Mouse (Mus musculus): Measurements from ENCODE around the gene Taf1a. TPM values are rescaled to one million over a fixed set of nuclear protein-coding genes. Genes with fewer than 3 reads are reported as not detected.
"Not testable (repeated sequence)": the region's sequence is repeated elsewhere in the genome, so short reads cannot be mapped to it uniquely, and the experiment has no call there.

Gene Taf1a
- 18.0 and 20.4 TPM in 2 replicates for polyA plus RNA-seq (2016; fragmentation: Nextera tagmentation; extraction: Ambion mirVana)

DNA sequence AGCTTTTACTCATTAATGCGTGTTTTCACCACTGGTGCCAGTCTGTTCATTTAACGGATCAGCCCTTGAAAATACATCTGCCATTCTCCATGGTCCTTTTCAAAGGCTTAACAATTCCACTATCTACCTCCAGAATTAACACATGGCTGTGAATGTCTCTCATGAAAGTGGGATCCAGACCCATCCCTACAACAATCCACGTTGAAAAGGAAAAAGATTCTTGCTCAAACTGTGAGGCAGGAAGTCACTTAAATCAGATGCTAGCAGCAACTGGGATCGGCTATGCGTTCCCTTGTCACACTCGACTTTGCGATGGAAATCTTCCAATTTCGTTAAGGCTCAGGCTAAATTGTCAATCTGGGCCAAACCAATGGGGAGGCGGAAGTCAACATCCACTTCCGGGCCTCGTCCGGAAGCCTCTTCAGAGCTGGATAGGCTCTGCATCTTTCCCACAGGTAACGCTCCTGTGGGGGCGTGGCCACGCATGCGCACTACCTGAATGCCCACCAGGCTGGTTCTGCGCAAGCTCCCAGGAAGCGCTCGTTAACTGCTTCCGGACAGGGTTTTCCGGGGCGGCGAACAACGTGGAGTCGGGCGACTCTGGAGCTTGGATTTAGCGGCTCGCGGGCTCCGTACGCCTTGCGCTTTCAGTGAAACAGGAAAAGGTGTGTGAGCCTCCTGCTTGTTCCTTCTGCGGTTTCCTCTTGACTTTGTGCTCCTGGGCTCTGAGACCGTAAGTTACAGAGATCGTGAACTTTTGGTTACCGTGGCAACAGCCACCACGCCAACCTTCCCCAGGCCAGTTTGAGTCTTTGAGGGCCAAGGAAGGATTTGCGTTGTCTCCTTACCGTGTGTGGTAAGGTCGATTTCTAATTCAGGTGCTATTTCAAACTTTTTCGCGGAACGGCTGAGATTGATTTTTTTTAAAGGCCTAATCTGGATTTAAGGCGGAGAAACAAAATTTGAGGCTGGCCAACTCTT lies at the start of gene Taf1a:
Taf1a (plus strand) TSS at position 556 of the 981 bp plus-strand sequence.
- H3K36me3 ChIP-seq (replicated peaks), result peaks cover 16% of the 10 kb centered on the region
- peak; percentile 99 for ATAC-seq (ENCODE audit: low FRiP score)
- H3K4me3 ChIP-seq (replicated peaks), result peak within 1 kb of the TSS; percentile 69
- 5% methylated on average over 44 of the region's 44 CpGs for WGBS
- no peaks in the 10 kb centered on the region for H3K9me3 ChIP-seq
- peaks cover 8% of the 10 kb centered on the region for H3K4me1 ChIP-seq
- H3K4me2 ChIP-seq, result peak within 1 kb of the TSS; percentile 85
- peak within 1 kb of the TSS; percentile 57 for H3K9ac ChIP-seq
- 0 out of 2 replicates have a peak within 1 kb of the TSS, but pooled peaks have one; percentile 2 for H3K27ac ChIP-seq
- H3K27me3 ChIP-seq, result peaks cover 15% of the 10 kb centered on the region

DNA sequence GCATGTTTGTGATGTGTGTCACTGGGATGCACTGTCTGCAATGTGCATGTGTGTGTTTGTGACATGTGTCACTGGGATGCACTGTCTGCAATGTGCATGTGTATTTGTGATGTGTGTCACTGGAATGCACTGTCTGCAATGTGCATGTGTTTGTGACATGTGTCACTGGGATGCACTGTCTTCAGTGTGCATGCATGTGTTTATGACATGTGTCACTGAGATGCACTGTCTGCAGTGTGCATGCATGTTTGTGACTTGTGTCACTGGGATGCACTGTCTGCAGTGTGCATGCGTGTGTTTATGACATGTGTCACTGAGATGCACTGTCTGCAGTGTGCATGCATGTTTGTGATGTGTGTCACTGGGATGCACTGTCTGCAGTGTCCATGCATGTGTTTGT lies 45.9 kb upstream of the Taf1a start:
- not testable (repeated sequence) for H3K27ac ChIP-seq; ATAC-seq (ENCODE audit: low FRiP score); H3K27me3 ChIP-seq; H3K9ac ChIP-seq; H3K4me3 ChIP-seq (replicated peaks); H3K9me3 ChIP-seq; H3K4me2 ChIP-seq
- H3K36me3 ChIP-seq (replicated peaks), result peaks cover 30% of the 10 kb centered on the region
- peaks cover 16% of the 10 kb centered on the region for H3K4me1 ChIP-seq
- WGBS, result 94% methylated on average over 1 of the region's 1 CpGs

- Histone ChIP-seq H3K4me2 (peak overlapping the region; percentile 87), H3K27ac (peak overlapping the region; percentile 80), H3K27me3 (no peaks in the 10 kb centered on the region), H3K4me1 (peaks cover 16% of the 10 kb centered on the region), H3K9ac (peak overlapping the region; percentile 91), H3K4me3 (replicated peaks) (peak overlapping the region; percentile 95), H3K9me3 (no peaks in the 10 kb centered on the region), H3K36me3 (replicated peaks) (peaks cover 33% of the 10 kb centered on the region)
- 2% methylated on average over 72 of the region's 72 CpGs for WGBS
- peak; percentile 98 for ATAC-seq (ENCODE audit: low FRiP score)
Measured at GRCm38 (mm10) chr1:183344886-183345816, 43.6 kb upstream of the Taf1a start.

DNA sequence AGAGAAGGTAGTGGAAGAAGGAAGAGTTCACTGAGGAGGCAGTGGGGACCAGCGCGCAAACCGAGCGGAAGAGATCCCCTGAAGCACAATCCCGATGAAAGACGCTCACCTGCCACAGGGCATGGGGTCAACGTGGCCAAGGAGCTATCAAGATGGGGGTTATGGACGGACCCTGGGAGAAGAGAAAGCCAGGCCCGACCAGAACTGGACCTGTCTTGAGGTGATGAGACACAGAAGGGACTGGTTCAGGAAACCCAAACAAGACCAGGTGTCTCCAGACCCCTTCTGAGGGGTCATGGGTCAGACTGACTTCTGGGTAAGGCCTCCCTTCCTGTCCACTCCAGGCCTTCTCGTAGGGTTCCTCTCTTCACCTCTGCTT lies 43.0 kb upstream of the Taf1a start:
- H3K36me3 ChIP-seq (replicated peaks), result peaks cover 36% of the 10 kb centered on the region
- no peak; the same call in 1 of the 2 replicates for ATAC-seq (ENCODE audit: low FRiP score)
- WGBS, result 11% methylated on average over 10 of the region's 10 CpGs
- no peaks in the 10 kb centered on the region for H3K9me3 ChIP-seq
- peak overlapping the region; percentile 80 for H3K27ac ChIP-seq
- no peaks in the 10 kb centered on the region for H3K27me3 ChIP-seq
- peak overlapping the region; percentile 87 for H3K4me2 ChIP-seq
- H3K4me3 ChIP-seq (replicated peaks), result peak overlapping the region; percentile 95
- peaks cover 16% of the 10 kb centered on the region for H3K4me1 ChIP-seq
- H3K9ac ChIP-seq, result peak overlapping the region; percentile 91

DNA sequence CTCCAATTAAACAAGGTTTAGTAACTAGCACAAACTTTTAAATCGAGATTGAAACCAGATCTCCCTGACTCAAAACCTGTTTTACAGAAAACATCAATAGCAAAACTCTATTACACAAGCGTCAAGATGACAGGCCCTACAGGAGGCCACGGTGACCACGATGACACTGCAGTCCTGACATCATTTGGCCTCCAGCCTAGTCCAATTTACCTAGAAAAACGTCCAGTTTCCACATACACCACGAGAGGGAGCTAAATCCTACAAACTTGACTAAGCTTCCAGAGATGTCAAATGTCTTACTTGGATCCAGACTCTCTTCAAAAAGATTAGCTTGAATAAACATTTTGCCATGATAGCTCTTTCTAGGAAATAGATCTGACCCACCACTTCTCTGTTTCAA lies 38.9 kb upstream of the Taf1a start:
- Histone ChIP-seq H3K36me3 (replicated peaks) (peaks cover 56% of the 10 kb centered on the region), H3K4me3 (replicated peaks) (no peak overlapping the region), H3K27me3 (no peaks in the 10 kb centered on the region), H3K4me1 (peaks cover 13% of the 10 kb centered on the region), H3K9me3 (no peaks in the 10 kb centered on the region), H3K4me2 (no peak overlapping the region), H3K27ac (no peak overlapping the region), H3K9ac (no peak overlapping the region)
- 35% methylated on average over 6 of the region's 6 CpGs for WGBS
- no peak for ATAC-seq (ENCODE audit: low FRiP score)

GRCm38 (mm10) chr1:183358901-183359300 lies 29.9 kb upstream of the Taf1a start:
- H3K27me3 ChIP-seq, result no peaks in the 10 kb centered on the region
- WGBS, result 91% methylated on average over 3 of the region's 3 CpGs
- peaks cover 70% of the 10 kb centered on the region for H3K36me3 ChIP-seq (replicated peaks)
- H3K4me2 ChIP-seq, result no peak overlapping the region
- H3K27ac ChIP-seq, result no peak overlapping the region
- no peak overlapping the region for H3K4me3 ChIP-seq (replicated peaks)
- no peaks in the 10 kb centered on the region for H3K9me3 ChIP-seq
- no peak overlapping the region for H3K9ac ChIP-seq
- no peak for ATAC-seq (ENCODE audit: low FRiP score)
- no peaks in the 10 kb centered on the region for H3K4me1 ChIP-seq

DNA sequence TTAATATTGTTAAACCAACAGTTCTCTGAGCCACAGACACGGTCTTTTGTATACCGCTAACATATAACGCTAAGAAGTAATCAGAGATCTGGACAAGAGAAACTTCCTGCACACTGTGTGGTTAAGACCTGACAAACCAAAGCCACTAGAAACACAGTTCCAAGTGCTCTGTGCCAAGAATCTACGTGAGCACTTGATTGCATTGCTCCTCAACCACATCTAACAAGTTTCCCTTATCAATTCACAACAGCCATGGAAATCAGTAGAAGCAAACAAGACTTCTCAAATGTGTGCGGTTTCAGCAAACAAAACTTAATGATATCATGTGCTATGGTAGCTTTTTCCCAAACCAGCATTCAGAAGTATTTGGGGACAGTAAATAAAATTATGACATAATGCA lies 26.5 kb upstream of the Taf1a start:
- peaks cover 63% of the 10 kb centered on the region for H3K36me3 ChIP-seq (replicated peaks)

DNA sequence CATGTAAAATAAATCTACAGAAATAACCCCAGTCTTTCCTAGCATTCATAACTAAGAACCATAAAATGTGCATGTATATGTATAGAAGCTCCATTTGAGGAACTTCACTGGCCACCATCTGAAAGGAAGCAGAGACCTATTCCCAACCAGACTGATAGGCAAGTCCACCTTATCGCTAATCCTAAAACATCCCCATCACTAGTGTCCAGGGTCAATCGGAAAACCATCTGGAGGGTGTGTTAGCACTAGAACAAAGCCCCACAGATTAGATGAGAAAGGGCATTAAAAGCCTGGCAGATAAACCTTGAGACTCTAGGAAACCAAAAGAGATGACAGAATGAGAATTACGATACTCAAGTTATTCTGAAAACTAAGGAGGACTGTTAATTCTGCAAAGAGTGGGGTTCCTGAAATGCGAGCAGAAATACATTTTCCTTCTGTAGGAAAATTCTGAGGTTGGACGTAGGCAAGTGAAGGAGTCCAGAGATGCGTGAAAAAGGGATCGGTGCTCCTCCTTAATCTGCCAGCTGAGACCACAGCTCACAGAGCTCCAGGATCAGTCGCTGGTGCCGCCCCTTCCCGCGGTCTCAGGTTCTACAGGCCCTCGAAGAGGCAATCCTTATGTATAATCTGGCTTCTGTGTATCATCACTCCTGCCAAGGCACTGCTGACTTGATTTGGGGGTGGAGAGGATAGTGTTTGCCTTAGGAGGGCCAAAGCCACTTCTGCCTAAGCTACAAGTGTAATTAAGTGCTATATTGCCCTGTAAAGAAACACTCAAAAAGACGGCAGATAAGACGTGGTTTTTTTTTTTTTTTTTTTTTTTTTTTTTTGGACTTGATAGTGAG lies 25.8 kb upstream of the Taf1a start:
- WGBS, result 90% methylated on average over 14 of the region's 14 CpGs
- Histone ChIP-seq H3K4me2 (no peak overlapping the region), H3K27me3 (no peaks in the 10 kb centered on the region), H3K9me3 (no peaks in the 10 kb centered on the region), H3K36me3 (replicated peaks) (peaks cover 56% of the 10 kb centered on the region), H3K27ac (no peak overlapping the region), H3K9ac (no peak overlapping the region), H3K4me3 (replicated peaks) (no peak overlapping the region), H3K4me1 (peaks cover 5% of the 10 kb centered on the region)
- ATAC-seq (ENCODE audit: low FRiP score), result no peak

More for the DNA sequence above, 26.5 kb upstream of the Taf1a start:
- ATAC-seq (ENCODE audit: low FRiP score), result no peak
- Histone ChIP-seq H3K9me3 (no peaks in the 10 kb centered on the region), H3K4me1 (no peaks in the 10 kb centered on the region), H3K4me3 (replicated peaks) (no peak overlapping the region), H3K4me2 (no peak overlapping the region), H3K9ac (no peak overlapping the region), H3K27me3 (no peaks in the 10 kb centered on the region), H3K27ac (no peak overlapping the region)
- 92% methylated on average over 5 of the region's 5 CpGs for WGBS

- no peaks in the 10 kb centered on the region for H3K27me3 ChIP-seq
- no peaks in the 10 kb centered on the region for H3K9me3 ChIP-seq
- H3K36me3 ChIP-seq (replicated peaks), result peaks cover 50% of the 10 kb centered on the region
- WGBS, result 89% methylated on average over 5 of the region's 5 CpGs
- no peak overlapping the region for H3K4me2 ChIP-seq
- no peak for ATAC-seq (ENCODE audit: low FRiP score)
- H3K4me3 ChIP-seq (replicated peaks), result no peak overlapping the region
- no peak overlapping the region for H3K27ac ChIP-seq
- H3K4me1 ChIP-seq, result peaks cover 9% of the 10 kb centered on the region
- H3K9ac ChIP-seq, result no peak overlapping the region
Measured at GRCm38 (mm10) chr1:183363577-183363867, 25.3 kb upstream of the Taf1a start.

DNA sequence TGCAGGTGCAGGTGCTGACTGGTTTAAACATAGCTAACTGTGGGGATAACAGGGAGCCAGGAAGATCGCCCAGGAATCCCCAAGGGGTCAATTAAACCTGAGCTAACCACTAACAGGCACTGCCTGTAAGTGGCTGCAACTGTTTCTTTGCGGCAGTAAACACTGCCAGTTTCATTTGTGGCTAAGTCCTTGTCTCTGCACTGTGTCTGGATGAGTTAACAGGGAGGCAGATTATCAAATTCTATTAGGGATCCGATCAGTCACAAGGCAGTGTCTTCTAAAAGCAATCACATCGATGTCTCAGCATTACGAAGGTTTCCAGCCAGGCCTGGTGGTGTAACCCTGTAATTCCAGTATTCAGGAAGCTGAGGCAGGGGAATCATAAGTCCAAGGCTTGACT lies 22.4 kb upstream of the Taf1a start:
- peaks cover 19% of the 10 kb centered on the region for H3K4me1 ChIP-seq
- H3K36me3 ChIP-seq (replicated peaks), result peaks cover 33% of the 10 kb centered on the region
- H3K9ac ChIP-seq, result no peak overlapping the region
- no peak overlapping the region for H3K4me3 ChIP-seq (replicated peaks)
- no peaks in the 10 kb centered on the region for H3K27me3 ChIP-seq
- no peak for ATAC-seq (ENCODE audit: low FRiP score)
- H3K27ac ChIP-seq, result no peak overlapping the region
- no peaks in the 10 kb centered on the region for H3K9me3 ChIP-seq
- no peak overlapping the region for H3K4me2 ChIP-seq
- WGBS, result 92% methylated on average over 5 of the region's 5 CpGs

DNA sequence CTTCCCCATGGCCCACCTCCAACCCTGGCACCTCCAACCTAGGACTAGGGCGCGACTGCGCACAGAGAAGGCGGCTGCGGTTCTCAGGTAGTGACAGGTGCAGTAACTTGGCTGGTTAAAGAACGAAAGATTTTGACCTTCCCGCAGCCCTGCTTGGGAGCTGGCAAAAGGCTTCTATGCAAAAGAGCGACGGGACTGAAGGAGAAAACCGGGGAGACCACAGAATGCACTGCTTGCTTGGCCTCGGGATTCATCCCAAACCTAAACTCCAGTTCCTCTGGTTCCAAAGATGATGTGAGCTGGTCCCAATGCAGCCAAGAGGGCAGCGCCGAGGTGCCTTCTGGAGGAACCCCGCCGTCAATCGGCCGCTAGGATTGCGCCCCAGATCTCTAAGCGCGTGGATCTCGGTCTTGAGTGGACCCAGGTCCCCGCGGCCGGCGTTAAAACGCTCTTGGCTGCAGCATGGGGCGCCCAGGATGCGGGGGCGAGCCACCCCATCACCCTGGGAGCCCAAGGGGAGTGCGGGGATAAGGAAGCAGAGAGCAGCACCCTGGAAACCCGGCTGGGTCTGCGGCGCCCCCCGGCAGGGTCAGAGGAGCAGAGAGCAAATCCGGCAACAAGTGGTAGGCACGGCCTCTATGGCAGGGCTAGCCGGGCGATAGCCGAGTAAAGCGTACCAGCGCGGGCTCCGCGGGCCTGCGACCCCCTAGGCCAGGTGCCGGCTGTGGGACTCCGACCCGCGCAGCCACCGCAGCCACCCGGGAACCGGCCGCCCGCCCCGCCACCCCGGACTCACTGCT lies 20.0 kb upstream of the Taf1a start:
- Histone ChIP-seq H3K27ac (peak overlapping the region; percentile 70), H3K4me1 (peaks cover 19% of the 10 kb centered on the region), H3K4me3 (replicated peaks) (peak overlapping the region; percentile 88), H3K9ac (peak overlapping the region; percentile 89), H3K9me3 (no peaks in the 10 kb centered on the region), H3K4me2 (peak overlapping the region; percentile 92), H3K27me3 (peaks cover 3% of the 10 kb centered on the region; the same call in 1 of the 2 replicates), H3K36me3 (replicated peaks) (peaks cover 16% of the 10 kb centered on the region)
- WGBS, result 1% methylated on average over 56 of the region's 56 CpGs
- ATAC-seq (ENCODE audit: low FRiP score), result peak; percentile 74

Data from forebrain, embryonic 12.5 days (tissue).